Mouse (Mus musculus) heart, adult 2 months (tissue): Measurements from ENCODE around the gene Smpd2. TPM values are rescaled to one million over a fixed set of nuclear protein-coding genes. Genes with fewer than 3 reads are reported as not detected.

Source experiments
- DNase-seq, 2 experiments: peaks; one replicate each; pipeline ENCODE4 v3.0.0; 2021
- H3K27ac ChIP-seq: fragments of 200-600 bp; 2 replicates; pipeline ENCODE4 v1.8.1; 2022
- H3K27me3 ChIP-seq: fragments of 200-500 bp; 2 replicates; pipeline ENCODE4 v1.6.1; 2012; ENCODE audit warnings: mild to moderate bottlenecking, low read length, inconsistent platforms, mixed read lengths; ENCODE audit not compliant: control insufficient read depth, insufficient read depth
- H3K36me3 ChIP-seq: fragments of 200-500 bp; 2 replicates; pipeline ENCODE4 v1.6.1; 2012; ENCODE audit warnings: low read length, inconsistent platforms; ENCODE audit not compliant: control insufficient read depth, insufficient read depth
- H3K4me1 ChIP-seq: fragments of 200-500 bp; 2 replicates; pipeline ENCODE4 v1.6.1; 2011; ENCODE audit warnings: low read length; ENCODE audit not compliant: control insufficient read depth, insufficient read depth
- H3K4me3 ChIP-seq: fragments of 200-600 bp; 2 replicates; pipeline ENCODE4 v1.8.1; 2022
- H3K79me2 ChIP-seq: fragments of 200-500 bp; replicated peaks from 2 replicates; pipeline ENCODE4 v1.6.1; 2012; ENCODE audit warnings: mild to moderate bottlenecking, inconsistent platforms, low read length, moderate library complexity, mixed read lengths; ENCODE audit not compliant: control insufficient read depth, insufficient read depth
- H3K9ac ChIP-seq: fragments of 200-500 bp; 2 replicates; pipeline ENCODE4 v1.6.1; 2012; ENCODE audit warnings: low read depth, mild to moderate bottlenecking, control low read depth, inconsistent platforms, low read length, mixed read lengths
- CTCF ChIP-seq: fragments of 200-600 bp; IDR thresholded peaks from 2 replicates; pipeline ENCODE4 v1.8.1; 2022; ENCODE audit warnings: antibody characterized with exemption, mild to moderate bottlenecking, moderate library complexity
- EP300 ChIP-seq: fragments of 200-500 bp; IDR thresholded peaks from 2 replicates; pipeline ENCODE4 v1.6.1; 2011; ENCODE audit warnings: low read depth, low read length, control low read depth; ENCODE audit not compliant: insufficient read depth
- POLR2A ChIP-seq: fragments of 200-500 bp; IDR thresholded peaks from 2 replicates; pipeline ENCODE4 v1.6.1; 2011; ENCODE audit warnings: mild to moderate bottlenecking, low read depth, low read length, control low read depth; ENCODE audit not compliant: insufficient read depth
- WGBS: fragments of 180-500 bp; shearing (Covaris S2); methylation state at CpG from one replicate; pipeline ENCODE4 v1.1.7; 2018; 5-methylcytosine and 5-hydroxymethylcytosine counted together
- intact Hi-C: fragments of 180-260 bp; cut with DNase I; formaldehyde crosslinking; loops from one replicate; pipeline ENCODE4 v1.15.1; 2025
- polyA plus RNA-seq: library from polyadenylated mRNA; depleted of rRNA; stranded (reverse); fragments of >200 nt; gene quantifications from 2 replicates; pipeline ENCODE4 v1.2.3, GENCODE M21; 2012
- total RNA-seq, 2 experiments: library from RNA; stranded (reverse); gene quantifications; 2 replicates each; pipeline ENCODE4 v1.2.3; 2021

The Smpd2 gene
- total and polyA plus RNA-seq, 3 experiments, result 31.8 to 60.8 (median 36.2) TPM

DNA sequence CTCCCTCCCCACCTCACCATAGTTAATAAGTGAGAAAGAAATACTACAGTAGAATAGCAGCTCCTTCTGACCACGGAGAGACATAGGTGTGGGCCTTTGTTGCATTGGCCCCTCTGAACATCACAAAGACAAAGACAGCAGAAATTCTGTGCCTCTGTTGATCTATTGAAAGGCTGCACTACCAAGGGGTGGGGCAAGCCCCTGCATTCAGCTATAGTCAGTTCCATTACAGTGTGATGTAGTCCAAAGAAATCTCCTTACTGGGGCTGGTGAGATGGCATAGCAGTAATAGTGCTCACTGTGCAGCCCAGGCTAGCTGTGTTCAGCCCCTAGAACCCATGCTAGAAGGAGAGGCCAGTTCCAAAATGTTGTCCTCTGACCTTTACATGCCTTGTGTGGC is 14.8 kb upstream of the Smpd2 start:
- H3K4me1 ChIP-seq, result no peaks in the 10 kb centered on the region; the same call in 1 of the 2 replicates
- H3K79me2 ChIP-seq, result no peaks in the 10 kb centered on the region
- H3K9ac ChIP-seq, result no peak overlapping the region
- no peak for DNase-seq
- intact Hi-C loops, result loop anchor here (5.0 to 10.0 kb wide), 2 partner anchors 70 to 503 kb away; no protein-coding TSS in a partner anchor
- H3K27me3 ChIP-seq, result no peaks in the 10 kb centered on the region
- TF ChIP-seq EP300, result no peak
- no peak overlapping the region for H3K27ac ChIP-seq
- no peak overlapping the region for H3K4me3 ChIP-seq
- H3K36me3 ChIP-seq, result no peaks in the 10 kb centered on the region
- WGBS, result 100% methylated on average over 1 of the region's 1 CpGs

DNA sequence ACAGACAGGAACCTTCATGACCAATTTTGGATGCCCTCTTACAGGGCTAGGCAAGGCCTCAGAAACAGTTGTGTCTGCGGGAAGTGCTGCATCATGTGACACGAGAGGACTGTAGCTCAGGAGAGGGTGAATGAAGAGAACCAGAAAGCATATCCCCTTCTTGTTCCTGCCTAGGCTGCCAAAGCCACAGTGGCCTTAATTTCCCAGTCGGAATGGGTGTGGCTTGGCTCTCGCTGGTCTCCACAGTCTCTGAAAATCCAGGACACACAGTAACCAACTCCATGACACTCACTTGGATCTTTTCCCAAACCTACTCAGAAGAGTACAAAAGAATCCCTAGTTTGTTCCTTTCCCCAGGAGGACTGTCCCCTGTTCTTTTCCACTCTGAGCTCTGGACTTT is 10.8 kb upstream of the Smpd2 start:
- TF ChIP-seq CTCF (no peak), EP300 (no peak), POLR2A (no peak)
- WGBS, result 9% methylated on average over 4 of the region's 4 CpGs
- no peaks in the 10 kb centered on the region for H3K79me2 ChIP-seq
- peak overlapping the region; percentile 46 for H3K27ac ChIP-seq
- no peaks in the 10 kb centered on the region for H3K27me3 ChIP-seq
- no peaks in the 10 kb centered on the region for H3K36me3 ChIP-seq
- DNase-seq, result peak; percentile 50 to 78
- H3K9ac ChIP-seq, result no peak overlapping the region
- H3K4me3 ChIP-seq, result no peak overlapping the region
- intact Hi-C loops, result loop anchor here (10.0 kb wide), 1 partner anchor 66 kb away; no protein-coding TSS in a partner anchor
- H3K4me1 ChIP-seq, result no peaks in the 10 kb centered on the region; the same call in 1 of the 2 replicates

DNA sequence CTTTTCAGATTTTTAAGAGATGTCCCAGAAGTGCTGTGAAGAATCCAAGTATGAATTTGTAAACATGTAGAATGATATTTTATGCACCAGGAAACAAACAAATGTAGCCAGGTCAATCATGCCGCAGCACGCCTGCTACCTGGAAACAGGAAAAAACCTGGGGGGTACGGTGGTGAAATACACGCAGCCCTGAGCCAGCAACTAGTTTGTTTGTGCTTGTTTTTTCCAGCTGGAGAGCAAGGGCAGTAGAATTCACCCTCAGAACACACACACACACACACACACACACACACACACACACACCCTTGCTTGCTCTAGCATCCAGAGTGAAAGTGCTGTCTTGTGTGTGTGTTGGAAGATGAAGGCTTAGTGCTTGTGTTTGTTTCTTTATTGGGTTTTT is 942 bp upstream of the Smpd2 start:
- H3K27me3 ChIP-seq, result no peaks in the 10 kb centered on the region
- no peaks in the 10 kb centered on the region for H3K79me2 ChIP-seq
- no peaks in the 10 kb centered on the region for H3K36me3 ChIP-seq
- DNase-seq, result no peak
- H3K4me1 ChIP-seq, result peaks cover 7% of the 10 kb centered on the region
- WGBS, result 35% methylated on average over 4 of the region's 4 CpGs
- H3K4me3 ChIP-seq, result peak overlapping the region; percentile 75; the same call in 1 of the 2 replicates
- no peak overlapping the region for H3K27ac ChIP-seq
- H3K9ac ChIP-seq, result no peak overlapping the region
- intact Hi-C loops, result no loop called here
- TF ChIP-seq CTCF (no peak), EP300 (no peak), POLR2A (no peak)

DNA sequence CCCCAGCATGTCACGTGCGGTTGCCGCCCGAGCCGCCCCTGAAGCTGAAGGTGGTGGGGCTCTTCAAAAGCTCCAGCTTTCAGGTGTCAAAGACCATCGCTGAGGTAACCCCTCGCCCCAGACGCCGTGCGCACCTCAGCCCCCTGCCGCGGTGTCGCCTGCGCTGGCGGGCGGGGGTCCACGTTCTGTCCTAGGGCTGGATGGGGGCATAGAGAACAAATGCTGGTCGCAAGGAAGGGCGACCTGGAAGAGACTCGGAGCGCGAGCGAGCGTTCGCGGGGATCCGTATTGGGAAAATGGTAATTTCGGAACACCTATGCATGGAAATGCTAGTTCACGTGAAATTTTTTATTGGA is 327 bp upstream of the Smpd2 start:
- peak overlapping the region; percentile 4; the same call in 1 of the 2 replicates for H3K27ac ChIP-seq
- no peaks in the 10 kb centered on the region for H3K36me3 ChIP-seq
- no peaks in the 10 kb centered on the region for H3K27me3 ChIP-seq
- peaks cover 7% of the 10 kb centered on the region for H3K4me1 ChIP-seq
- no peaks in the 10 kb centered on the region; the same call in 1 of the 2 replicates for H3K79me2 ChIP-seq
- DNase-seq, result no peak
- TF ChIP-seq CTCF, result no peak
- no peak for TF ChIP-seq POLR2A
- no peak for TF ChIP-seq EP300
- H3K9ac ChIP-seq, result peak overlapping the region; percentile 68
- H3K4me3 ChIP-seq, result peak overlapping the region; percentile 75
- 2% methylated on average over 29 of the region's 29 CpGs for WGBS
- intact Hi-C loops, result loop anchor here (1.0 kb wide), 1 partner anchor 40 kb away; the partner anchor contains the start of gene Zbtb24

DNA sequence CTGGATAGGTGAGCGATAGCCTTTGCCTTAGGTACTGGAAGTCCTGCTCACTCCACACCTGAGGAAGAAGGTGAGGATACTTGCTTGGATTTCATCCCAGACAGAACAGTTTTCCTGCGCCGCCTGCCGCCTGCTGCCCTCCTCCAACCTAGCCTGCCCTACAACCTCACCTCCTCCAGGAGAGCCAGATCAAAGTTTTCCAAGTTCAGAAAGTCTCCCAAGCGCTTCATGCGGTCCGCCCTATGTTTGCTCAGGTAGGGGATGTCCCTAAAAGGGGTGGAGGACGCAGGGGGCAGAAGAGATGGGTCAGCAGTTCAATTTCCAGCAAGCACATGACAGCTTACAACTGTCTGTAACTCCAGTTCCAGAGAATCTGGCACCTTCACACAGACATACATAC is 875 bp downstream of the Smpd2 start:
- H3K36me3 ChIP-seq, result no peaks in the 10 kb centered on the region
- intact Hi-C loops, result no loop called here
- peak overlapping the region; percentile 87 for H3K27ac ChIP-seq
- peaks cover 7% of the 10 kb centered on the region for H3K4me1 ChIP-seq
- WGBS, result 20% methylated on average over 8 of the region's 8 CpGs
- H3K4me3 ChIP-seq, result peak overlapping the region; percentile 75
- peak in 1 of 2 experiments; percentile 26 for DNase-seq
- no peaks in the 10 kb centered on the region; the same call in 1 of the 2 replicates for H3K79me2 ChIP-seq
- TF ChIP-seq CTCF, result peak; percentile 37; the same call in 1 of the 2 replicates
- no peak for TF ChIP-seq EP300
- no peak for TF ChIP-seq POLR2A
- H3K9ac ChIP-seq, result peak overlapping the region; percentile 78
- H3K27me3 ChIP-seq, result no peaks in the 10 kb centered on the region

DNA sequence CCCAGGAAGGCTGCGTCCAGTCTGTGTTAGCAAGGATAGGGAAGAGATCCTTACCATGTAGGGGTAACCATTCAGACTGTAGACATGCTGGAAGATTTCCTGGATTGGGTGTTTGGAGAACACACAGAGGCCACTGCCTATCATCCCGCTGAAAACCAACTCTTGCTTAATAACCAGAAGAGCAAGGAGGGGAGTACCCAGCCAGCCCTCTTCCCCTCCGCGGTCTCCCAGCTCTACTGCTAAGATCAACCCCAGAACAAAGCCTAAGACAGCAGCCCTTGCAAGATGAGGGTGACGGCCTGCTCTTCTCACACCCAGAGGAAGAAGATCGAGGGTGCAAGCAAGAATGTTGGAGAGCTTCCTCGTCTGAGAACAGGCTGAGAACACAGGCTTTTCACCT is 1.3 kb downstream of the Smpd2 start:
- no peak for DNase-seq
- peak overlapping the region; percentile 75 for H3K4me3 ChIP-seq
- intact Hi-C loops, result no loop called here
- no peak overlapping the region for H3K27ac ChIP-seq
- no peaks in the 10 kb centered on the region for H3K27me3 ChIP-seq
- no peaks in the 10 kb centered on the region for H3K36me3 ChIP-seq
- peaks cover 7% of the 10 kb centered on the region for H3K4me1 ChIP-seq
- TF ChIP-seq EP300 (no peak), CTCF (no peak)
- 22% methylated on average over 7 of the region's 7 CpGs for WGBS
- peak overlapping the region; percentile 78 for H3K9ac ChIP-seq
- no peaks in the 10 kb centered on the region; the same call in 1 of the 2 replicates for H3K79me2 ChIP-seq
